Mouse (Mus musculus): ENCODE measurements around the gene Pitpnc1. TPM values are rescaled to one million over a fixed set of nuclear protein-coding genes. Genes with fewer than 3 reads are reported as not detected.

The Pitpnc1 gene
- polyA plus RNA-seq, 3 experiments from 2014 or later: 72.1 to 124 (median 106) TPM

DNA sequence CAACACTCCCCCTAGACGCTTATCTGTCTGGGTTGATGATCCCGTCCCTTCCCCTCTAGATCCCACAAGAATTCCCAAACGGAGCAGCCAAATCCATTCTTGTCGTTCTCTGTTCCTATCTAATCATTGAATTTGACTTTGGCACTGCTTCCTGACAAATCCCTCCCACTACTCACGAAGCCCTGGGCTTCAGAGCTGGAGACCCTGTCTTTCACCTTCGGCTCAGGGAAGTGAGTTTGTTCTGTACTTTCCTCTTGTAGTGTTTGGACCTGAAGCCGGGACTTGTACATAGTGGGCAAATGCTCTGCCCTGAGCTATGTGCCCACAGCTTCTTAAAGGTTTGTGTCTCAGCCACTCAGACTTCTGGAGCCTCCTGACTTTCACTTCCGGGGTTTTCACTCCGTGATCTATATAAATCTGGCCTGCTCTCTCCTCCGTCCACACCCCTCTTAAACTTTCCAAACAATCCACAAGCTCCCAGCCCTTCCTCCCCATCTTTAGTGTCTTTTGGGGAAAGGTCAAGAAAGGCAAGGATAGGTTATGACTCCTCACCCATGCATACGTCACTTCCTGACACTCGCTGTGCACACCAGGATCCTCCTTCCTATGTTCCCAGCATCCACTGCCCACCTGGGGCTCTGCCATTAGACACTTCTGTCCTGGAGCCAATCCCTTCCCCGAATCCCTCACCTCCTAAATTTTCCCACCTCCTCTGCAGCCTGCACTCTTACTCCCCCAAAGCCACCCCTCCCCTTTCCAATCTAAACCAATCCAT, 104.4 kb downstream of the Pitpnc1 start:
- no peak for ATAC-seq

DNA sequence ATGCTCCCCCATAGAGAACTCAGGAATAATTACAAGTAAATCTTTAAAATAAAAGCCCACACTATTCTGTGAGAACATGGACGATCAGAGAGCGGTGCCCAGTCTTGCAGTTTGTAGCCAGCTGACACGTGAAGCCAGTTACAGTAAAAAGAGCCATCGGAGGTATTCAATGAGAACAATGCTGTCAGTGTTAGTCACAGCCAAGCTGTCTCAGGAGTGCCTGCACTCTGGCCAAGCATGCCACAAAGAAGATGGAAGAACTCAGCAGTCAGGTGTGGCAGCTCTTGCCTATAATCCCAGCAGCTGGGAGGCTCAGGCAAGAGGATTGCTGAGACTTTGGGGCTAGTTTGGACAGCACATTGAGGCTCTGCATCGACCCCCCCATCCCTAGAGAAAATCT, 111.8 kb downstream of the Pitpnc1 start:
- ATAC-seq: no peak

DNA sequence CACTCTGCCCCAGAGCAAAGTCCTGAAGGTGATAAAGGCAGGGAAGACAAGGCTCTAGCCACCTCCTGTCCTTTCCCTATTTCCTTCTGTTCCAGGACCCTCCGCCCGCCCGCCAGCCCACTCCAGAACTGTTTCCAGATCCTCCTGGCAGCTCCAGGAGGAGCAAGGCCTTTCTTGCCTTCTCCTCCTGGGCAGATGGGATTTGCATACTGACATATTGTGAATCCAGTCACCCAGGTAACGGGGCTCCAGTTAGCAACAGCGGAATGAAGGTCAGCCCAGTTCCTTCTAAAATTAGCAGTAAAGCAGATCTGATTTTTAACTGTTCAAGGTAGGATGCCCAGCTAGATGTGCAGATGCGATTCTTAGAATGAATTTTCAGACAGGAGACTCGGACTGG, 114.3 kb downstream of the Pitpnc1 start:
- ATAC-seq: no peak

DNA sequence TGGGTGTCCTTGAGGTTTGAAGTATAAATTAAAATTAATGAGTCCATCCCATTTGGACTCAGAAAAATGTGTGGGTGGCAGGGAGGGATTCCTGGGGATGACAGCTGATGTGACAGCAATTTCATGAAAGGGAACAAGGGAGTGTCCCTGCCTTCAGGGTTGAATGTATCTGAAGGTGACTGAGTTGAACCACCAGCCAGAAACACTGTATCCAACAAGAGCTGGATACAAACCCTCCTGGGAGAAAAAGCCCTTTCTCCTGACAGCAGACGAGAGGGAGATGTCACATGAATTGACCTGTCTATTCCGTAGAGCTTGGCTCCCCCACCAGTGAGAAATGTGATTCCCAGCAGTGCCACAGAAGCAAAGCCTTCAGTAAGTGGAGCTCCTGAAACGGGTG, 115.0 kb downstream of the Pitpnc1 start:
- no peak for ATAC-seq

DNA sequence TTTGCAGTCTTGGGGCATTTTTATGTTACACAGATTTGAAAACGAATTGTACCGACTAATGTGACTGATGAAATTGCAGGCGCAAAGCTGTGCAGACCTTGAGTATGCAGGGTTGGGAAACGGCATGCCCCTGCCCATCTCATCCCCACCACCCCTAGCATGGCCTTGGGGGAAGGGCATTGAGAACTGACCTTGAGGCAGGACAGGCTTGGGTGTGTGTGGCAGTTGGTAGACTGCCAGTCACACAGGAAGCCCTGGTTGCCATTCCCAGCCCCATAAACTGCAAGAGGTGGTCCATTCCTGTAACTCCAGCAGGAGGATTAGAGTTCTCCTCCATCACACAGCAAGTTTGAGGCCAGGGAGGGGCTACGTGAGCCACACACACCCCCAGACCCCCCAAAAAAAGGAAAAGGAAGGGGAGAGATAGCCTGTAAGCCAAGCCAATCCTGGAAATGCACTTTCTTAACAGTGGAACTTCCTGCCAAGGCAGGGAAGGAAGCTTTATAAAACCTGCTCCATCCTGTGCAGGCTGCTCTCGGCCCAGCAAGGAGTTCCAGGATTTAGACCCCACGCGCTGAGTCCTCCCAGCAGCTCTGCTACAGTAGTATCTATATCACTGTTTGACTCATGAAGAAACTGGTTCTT, 115.9 kb downstream of the Pitpnc1 start:
- ATAC-seq: no peak

DNA sequence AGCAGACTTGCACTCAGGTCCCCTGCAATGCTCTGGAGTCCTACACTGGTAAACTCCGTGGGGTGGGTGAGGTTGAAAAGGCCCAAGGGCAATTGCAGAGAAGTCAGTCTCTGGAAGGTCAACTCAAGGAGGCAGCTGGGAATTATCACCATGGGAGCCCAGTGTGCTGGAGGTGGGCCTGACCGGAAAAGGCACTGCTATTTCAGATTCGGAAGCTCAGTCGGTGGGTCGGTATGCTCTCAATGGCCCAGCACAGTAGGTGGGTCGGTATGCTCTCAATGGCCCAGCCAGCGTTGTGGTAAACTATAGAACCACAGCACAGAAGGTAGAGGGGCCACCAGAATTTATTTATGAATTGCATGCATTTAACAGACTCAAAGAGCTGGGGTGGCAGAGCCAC, 117.9 kb downstream of the Pitpnc1 start:
- no peak for ATAC-seq

DNA sequence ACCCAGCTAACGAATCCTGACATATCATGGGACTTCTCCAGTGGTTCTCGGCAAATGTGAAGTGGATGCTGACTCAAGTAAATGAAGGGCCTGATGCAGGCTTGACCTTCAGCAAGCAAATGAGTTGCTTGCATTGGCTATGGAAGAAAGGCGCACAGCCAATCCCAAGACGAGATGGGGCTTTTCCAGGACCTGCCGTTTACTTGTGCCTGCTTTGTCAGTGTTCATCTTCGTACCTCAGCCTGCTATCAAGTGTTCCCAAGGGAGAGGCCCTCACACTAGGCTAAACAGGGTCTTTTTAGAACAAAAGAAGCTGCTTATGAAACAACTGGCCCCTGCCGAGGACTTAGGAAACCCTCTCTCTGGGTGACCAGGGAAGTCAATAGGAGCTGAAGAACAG, 120.7 kb downstream of the Pitpnc1 start:
- ATAC-seq: no peak

DNA sequence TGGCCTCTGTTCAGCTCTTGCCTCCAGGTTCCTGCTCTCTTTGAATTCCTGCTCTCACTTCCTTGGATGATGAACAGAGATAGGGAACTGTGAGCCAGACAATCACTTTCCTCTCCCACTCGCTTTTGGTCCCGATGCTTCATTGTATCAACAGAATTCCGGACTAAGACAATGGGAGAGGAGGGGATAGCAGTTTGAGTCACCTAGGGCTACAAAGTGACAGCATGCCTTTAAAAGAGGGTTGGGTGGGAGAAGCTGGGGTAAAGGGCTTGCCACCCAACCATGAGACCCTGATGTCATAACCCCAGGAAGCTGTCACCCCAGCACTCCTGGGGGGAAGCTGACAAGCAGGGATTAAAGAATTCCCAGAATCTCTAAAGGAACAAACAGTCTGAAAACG, 127.5 kb downstream of the Pitpnc1 start:
- ATAC-seq: no peak

DNA sequence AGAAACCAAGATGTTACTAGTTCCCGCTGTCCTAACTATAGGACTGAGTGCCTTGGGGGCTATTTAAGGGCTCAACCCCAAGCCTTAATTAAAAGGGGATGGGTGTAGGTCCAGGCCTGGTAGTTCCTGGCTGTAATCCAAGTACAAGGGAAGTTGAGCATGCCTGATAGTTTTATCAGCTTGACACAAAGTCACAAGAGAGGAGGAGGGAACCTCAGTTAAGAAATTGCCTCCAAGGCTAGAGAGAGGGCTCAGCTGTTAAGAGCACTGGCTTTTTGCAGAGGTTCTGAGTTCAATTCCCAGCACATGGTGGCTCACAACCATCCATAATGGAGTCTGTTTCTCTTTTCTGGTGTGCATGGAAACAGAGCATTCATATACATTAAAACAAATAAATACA, 128.1 kb downstream of the Pitpnc1 start:
- ATAC-seq: no peak

DNA sequence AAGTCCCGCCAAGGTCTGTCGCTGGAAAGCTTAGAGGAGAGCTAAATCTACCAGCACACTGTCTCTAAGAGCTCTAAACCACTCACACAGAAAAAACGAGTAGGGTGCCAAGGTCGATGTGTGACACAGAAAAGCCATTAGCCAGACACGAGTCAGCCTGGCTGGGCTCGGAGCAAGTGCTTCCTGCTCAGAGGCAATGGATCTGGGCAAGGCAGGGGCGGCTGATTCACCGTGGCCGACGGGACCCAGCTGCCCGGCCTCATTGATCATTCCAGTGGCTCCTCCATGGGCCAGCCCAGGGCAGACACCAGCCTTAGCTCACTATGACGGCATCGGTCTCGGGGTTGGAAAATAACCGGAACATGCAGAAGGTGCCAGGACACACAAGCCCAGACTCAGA, 129.2 kb downstream of the Pitpnc1 start:
- no peak for ATAC-seq

DNA sequence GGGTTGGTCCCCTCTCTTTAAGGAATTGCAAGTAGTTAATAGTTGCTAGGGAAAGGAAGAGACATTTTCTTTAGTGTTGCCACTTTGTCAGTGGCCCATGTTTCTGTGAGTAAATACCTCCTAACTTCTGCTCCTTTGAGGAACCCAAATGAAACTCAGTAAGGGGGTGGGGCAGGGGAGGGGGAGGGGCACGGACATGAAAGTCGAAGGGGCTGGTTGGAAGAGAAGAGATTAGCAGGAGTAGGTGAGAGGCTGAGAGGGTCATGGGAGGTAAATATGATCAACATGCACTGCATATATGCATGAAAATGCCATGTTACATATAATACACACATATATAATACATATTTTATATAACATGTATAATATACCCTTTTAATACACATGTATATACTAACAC, 129.7 kb downstream of the Pitpnc1 start:
- no peak for ATAC-seq

DNA sequence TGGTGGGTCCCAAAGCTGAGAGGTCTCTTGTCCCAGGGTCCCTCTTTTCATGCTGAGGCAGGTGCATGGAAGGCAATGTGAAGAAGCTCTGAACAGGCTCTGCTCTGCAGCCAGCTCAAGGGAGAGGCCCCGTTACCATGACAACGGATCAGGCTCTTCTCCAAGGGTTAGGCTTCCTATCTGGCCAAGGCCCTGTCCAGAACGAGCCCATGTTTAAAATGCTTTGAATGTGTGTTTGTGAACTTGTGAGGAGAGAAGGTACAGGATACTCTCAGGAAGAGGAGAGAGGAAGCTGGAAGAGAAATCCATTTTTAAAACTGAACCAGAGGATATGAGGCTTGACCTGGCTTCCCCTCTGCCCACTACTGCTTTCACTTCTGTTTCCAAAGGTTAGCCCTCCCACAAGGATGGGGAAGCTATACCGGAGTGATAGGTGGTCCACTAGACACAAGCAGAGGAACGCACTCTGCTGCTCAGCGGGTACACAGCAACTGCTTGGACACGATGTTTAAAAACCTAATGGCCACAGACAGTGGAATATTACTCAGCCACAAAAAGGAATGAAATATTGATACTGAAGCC, 131.2 kb downstream of the Pitpnc1 start:
- ATAC-seq: no peak

DNA sequence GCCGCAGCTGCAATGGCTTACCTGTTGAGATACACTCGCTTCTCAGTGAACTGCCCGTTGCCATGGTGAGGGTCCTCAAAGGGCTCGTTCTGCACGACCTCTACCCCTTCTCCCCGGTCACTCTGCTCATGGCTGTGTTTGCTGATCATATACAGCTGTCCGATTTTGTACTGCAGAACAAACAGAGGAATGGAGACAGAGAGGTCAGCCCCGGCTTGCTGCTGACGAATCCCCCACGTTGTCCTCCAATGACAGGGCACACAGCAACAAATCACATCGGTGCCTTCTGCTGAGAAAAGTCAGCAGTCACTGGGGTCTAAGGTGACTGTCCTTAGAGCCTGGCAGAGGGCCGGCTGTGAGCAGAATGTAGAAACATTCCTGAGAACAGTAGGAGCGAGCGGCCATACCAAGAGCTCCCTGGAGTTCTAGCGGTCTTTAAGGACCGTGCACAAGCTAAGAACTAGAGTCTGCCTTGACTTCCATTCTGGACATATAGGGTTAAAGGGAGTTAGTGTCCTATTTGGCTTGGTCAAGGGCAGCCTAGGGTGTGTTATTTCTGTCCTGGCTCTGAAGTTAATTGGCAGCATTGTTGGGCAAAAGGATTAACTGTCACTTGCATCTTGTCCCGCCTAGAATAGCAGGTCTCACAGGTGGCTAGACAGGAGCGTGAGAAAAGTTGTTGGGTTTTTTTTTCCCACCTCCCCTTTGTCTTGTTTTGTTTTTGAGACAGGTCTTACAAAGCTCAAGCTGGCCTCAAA, 132.9 kb downstream of the Pitpnc1 start:
- no peak for ATAC-seq

DNA sequence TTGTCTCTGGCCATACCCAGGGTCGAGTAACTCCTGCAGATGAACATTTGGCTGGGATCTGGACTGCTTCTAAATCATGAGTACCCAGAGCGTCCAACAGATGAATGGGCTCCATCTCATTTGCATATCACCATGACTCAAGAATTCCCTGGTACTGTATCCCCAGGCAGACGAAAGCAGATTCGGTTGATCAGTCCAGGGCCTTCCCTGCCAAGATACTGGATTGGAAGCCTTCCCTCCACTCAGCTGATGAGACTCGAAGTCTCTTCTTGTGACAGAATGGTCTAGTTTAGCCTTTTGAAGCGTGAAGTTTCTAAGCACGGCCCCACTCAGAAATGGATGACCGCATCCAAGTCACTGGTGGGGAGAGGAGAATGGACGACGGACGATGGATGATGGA, 134.7 kb downstream of the Pitpnc1 start:
- ATAC-seq: no peak

DNA sequence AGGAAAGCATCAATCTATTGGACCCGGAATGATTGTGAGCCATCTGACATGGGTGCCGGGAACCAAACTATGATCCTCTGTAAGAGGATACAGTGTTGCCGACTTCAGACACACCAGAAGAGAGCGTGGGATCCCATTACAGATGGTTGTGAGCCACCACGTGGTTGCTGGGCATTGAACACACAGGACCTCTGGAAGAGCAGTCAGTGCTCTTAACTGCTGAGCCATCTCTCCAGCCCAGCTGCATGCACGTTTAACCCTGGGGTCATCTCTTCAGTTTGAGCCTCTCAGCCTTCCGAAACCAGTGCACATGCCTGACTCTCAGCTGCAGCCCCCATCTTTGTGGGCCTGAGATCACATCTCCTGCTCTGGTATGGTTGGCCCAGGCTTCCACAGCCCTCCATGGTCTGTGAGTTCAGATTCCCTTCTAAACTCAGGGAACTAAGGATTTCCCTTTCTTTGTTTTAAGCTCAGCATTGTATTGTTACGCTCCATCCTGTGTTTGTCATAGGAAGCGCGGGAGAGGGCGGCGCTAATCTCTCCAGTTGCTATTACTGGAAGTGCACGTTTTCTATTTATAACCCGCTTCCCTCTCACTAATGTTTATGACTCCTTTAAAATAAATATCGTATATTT, 135.5 kb downstream of the Pitpnc1 start:
- no peak for ATAC-seq

DNA sequence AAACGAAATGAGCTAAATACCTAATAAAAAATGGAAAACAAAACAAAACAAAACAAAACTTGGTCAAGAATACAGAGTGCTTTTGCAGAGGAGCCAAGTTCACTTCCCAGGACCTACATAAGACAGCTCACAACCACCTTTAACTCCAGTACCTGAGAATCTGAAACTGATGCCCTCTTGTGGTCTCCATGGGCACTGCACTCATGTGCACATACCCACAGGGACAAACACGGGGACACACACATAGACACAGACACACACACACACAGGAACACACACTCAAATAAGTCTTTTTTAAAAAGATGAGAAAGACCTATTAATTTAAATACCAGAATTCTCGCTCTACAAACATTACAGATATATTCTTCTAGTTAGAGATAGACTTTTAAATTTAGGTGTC, 137.6 kb downstream of the Pitpnc1 start:
- ATAC-seq: no peak

DNA sequence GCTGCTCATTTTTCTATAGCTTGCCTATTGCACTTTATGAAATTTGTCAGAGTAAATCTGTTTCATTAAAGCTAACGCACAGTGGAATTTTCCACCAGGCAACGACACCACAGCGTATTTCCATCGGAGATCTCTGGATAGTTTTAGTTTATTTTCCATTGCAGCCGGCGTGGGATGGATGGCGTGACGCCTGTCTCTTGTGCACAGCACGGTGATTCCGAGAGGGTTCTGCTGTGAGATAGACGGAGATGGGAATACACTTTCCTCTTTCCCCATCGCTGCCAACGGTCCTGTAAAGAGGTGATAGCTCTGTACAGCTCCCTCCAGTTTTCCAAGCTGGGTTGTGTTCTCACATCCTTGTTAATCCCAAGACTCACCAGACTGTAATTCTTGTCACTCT, 138.2 kb downstream of the Pitpnc1 start:
- no peak for ATAC-seq

DNA sequence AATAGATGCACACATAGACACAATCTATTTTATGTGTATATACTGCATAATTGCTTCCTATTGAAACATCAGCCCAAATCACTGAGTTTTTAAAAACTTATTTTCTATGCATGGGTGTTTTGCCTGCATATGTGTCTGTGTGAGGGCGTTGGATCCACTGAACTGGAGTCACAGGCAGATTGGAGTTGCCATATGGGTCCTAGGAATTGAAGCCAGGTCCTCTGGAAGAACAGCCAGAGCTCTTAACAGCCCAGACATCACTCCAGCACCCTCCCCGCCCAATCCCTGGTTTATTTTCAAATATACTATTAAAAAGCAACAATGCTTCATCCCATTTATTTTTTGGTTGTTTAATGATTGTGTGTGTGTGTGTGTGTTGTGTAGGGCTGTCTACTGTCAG, 139.1 kb downstream of the Pitpnc1 start:
- no peak for ATAC-seq

DNA sequence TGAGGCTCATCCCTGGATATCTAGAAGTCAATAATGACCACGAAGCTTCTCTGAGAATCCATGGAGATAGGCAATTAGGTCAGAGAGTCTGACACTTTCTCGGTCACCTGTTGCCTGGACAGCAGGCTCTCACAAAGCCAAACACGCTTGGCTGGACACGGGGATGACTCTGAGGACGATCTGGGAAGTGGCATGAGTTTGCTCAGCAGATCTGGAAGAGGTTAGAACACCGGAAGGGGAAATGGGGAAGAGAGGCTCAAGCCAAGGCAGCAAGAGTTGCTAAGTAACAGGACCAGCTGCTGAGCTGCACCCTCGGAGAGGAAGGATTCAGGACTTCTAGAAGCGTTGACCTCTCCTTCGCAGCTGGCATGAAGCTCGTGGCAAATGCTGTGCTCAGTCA, 143.2 kb downstream of the Pitpnc1 start:
- no peak for ATAC-seq

DNA sequence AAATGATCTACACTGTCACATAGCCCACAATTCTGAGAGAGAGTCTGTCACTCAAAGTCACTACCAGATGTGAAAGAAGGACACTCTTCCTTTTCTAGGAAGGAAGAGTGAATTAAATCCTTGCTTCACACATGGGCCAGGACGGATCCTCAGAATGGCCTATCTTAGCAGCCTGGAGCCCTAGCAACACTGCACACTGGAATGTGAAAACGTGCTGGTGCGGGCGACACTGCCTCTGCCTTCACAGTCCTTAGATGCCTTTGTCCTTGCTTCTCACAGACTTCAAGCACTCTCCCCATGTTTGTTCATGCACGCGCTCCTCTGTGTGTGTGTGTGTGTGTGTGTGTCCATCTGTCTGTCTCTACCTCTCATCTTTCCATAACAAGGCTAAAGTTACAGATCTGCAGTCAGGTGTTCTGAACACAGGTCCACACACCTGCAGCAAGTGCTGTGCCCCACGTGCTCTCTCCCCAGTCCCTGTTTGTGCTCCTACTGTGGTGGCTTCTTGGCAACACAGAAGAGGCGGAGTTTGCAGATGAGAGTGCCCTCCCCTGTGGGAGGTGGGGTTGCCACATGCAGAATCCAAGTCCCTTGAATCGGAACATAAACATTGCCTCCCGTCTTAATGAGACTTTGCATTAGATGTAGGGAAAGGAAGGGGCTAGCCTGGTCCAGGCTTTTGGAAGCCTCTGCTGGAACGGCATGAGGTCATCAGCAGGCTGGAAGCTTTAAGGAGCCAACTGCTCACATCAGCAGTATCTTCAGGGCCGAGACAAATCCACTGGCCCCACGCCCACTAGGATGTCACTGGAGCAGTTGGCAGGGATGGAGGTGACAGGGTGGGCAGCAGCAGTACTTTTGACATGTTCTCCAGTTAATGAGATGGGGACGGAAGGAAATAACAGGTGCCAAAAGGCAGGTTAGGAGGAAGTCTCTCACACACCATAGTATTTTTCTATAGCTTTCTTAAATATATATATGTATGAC, 144.5 kb downstream of the Pitpnc1 start:
- ATAC-seq: no peak

DNA sequence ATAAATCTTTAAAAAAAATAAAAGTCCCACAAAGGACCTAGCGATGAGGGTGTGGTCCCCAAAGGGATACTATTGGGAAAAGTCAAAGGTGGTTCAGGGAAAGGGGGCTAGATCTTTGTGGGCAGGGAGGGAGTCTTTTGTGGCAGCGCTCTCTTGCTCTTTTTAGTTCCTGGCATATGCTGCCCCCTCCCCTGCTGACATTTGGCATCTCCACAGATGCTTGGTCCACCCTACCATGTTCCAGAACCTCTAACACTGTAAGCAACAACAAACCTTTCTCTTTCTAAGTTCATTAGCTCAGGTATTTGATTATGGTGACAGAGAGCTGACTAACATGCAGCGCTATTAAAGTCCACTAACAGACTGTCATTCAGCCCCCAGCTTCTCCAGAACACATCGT, 145.3 kb downstream of the Pitpnc1 start:
- ATAC-seq: no peak

DNA sequence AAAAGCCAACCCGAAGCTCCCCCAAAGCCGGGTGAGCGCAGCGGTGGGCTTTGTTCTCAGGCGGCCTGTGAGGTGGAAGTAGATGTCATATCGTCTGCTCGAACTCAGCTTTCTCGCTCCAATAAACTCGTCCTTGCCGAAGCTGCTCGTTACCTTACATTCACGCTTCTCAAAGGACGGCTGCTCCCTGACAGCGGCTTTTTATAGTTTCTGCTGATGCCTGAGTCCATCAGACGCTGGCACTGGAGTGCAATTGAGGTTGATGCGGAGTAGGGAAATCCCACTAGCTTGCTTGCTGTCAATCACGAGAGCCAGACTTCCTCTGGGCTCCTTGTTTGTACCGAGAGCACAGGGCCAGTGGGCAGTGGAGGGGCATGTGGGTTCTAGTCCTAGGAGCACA, 147.3 kb downstream of the Pitpnc1 start:
- ATAC-seq: no peak
